Mouse (Mus musculus): ENCODE results near the gene Myo3b.

DNA sequence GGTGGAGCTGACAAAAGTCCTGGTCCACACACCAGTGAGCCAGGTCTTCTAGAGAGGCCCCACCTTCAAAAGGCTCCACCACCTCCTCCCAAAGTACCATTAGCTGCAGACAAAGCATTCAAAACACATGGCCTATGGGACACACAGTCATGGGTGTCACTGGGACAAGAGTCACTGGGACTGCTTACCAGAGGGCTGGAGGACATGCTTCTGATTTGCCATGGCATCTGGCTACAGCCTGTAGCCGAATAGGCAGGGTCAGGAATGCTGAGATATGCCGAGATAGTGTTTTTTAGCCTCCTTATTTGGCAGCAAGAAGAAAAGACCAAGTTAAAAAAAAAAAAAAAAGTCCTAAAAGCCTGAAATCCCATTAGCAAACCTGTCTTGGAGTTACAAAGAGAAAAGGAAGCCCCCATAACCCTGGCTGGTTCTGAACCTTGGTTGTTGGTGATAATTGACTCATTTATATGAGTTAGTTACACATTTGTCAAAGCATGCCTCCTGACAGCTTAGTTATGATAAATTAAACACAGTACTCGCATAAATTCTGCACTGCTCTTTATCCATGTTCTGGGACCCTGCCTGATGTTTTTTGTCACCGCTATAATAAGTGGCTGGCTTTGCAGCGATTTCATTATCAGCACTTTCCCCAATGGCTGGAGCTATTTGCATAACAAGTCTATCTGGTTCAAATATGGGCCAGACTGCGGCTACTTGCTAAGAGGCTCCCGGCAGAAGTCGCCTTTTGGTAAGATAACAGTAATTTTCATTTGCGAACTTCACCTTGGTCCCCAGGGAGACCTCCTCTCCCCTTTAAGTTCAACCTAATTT, 156.7 kb downstream of the Myo3b start:
- TF ChIP-seq GATA1 (IDR thresholded peaks at IDR 0.05; ENCODE audit: borderline replicate concordance, low read length) (no peak), FLI1 (IDR thresholded peaks at IDR 0.05; ENCODE audit: low read length) (no peak)

All from megakaryocyte, embryonic 14.5 days (primary cell).